Mouse (Mus musculus): ENCODE measurements at regions not wholly inside any gene's neighbourhood (a gene's known extent, or its start where the extent isn't known, plus 50 kb on each side); places are given as distances from the start of the nearest gene placed in this dataset.
A peak's percentile ranks its signal among the peaks of the same experiment; 100 is the strongest.

GRCm38 (mm10) chr15:46592868-46593267 is 6458.7 kb downstream of the 9330182O14Rik start:
- DNase-seq = no peak

DNA sequence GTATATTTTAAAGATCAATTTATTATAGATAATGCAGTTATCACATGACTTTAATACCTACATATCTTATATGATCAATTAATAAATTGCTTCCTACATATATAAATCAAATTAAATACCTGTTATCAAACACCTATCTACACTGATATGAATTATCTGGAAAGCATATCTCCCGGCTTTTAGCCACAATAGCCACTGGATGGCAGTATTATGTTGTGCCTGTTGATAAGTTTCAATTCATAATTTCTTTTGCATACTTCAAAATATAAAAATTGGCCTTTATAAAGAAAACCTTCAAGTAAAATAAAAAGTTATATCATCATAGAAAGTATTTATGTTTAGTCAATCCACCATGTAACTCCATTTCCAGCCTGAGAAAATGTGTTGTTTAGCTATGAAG is 6464.2 kb downstream of the 9330182O14Rik start:
- DNase-seq = no peak

DNA sequence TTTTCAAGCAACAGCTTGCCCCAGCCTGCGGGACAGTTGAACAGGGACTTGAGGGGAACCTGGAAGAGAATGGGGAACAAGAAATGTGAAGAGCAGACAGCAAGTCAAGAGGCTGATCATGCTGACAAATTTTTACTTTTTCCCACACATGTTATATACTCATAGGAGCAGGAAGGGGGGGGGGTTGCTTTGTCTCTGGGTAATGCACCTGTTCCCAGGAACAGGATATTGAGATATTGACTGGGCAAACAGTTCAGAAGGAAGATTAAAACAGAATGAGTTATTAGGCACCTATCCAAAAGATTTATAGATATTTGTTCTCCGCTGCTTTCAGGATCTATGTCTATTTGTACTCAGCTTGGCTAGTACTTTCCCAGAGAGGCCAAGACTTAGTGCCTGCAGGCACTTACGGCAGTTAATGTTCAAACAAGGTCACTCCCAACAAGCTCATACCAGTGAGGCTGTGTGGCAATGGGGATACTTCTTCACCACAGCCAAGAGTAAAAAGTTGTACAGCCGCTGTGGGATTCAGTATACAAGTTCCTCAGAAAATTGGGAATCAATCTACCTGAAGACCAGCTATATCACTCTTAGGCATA is 6489.4 kb downstream of the 9330182O14Rik start:
- DNase-seq = peak; percentile 1 to 3

- DNase-seq = no peak
These were observed 6491.0 kb downstream of the 9330182O14Rik start for GRCm38 (mm10) chr15:46625001-46625632.

All from kidney, adult 8-10 months (tissue).